Mouse (Mus musculus) ovary, postnatal 10 days (tissue): Measurements from ENCODE around the gene S100pbp.
"Not testable (repeated sequence)": the region's sequence is repeated elsewhere in the genome, so short reads cannot be mapped to it uniquely, and the experiment has no call there.

Source experiments
- DNase-seq: peaks from one replicate; pipeline ENCODE4 v3.0.0; 2022; ENCODE audit warnings: low spot score

Gene S100pbp

DNA sequence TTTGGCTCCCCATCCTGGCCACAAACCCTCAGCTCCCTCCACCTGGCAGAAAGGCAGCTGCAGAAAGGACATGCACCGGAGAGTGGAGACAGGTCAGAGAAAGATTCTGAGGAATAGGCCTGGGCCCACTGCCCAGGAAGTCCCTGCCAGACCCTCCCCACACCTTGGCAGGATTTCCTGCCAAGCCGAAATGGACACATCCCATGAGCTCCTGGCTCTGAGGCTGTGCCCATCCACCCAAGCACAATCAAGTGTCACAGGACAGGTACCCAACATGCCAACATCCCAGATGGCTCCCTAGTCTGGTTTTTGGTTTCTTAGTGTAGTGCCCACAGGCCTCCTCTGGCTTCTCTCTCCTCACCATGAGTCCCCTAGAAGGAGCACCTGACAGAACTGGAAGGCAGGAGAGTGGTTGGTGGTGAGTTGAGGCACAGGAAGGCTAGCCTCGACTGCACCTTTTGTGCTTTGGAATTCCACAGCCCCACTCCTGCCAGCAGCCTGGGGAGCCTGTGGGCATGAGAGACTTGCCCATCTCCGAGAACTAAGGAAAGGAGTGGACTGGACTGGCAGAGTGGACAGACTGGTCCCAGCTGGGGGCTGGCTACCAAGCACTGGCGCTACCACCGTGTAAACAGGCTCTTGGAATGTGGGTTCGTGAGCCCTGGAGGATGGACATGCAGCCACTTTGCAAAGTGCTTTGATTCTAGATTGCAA is 31.0 kb upstream of the S100pbp start:
- DNase-seq, result no peak

- DNase-seq, result no peak
Observed at GRCm38 (mm10) chr4:129219198-129219597, 29.7 kb upstream of the S100pbp start.

- DNase-seq, result no peak
Observed at GRCm38 (mm10) chr4:129218569-129219175, 29.1 kb upstream of the S100pbp start.

DNA sequence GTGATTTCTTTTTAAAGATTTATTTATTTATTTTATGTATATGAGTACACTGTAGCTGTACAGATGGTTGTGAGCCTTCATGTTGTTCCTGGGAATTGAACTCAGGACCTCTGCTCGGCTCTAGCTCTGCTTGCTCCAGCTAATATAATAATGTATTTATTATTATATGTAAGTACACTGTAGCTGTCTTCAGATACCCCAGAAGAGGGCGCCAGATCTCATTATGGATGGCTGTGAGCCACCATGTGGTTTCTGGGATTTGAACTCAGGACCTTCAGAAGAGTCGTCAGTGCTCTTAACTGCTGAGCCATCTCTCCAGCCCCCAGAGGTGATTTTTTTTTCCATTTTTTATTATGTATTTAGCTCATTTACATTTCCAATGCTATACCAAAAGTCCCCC is 23.0 kb upstream of the S100pbp start:
- not testable (repeated sequence) for DNase-seq

DNA sequence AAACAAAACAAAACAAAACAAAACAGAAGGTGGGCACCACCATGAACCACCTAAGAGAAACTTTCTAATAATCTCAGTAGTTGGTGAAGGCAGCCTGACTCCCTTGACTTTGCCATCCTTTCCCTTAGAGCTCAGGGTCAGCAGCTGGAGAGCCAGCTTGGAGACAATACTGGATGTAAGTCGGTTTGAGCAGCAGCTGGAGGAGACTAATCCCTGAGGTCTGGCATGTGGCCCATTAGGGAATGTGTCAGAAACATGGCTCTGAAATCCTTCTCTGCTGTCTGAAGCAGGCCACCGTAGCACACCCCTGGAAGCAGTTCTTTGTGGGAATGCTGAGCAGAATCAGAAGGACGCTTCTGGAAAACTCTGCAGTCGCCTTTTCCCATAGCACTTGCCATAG is 21.9 kb upstream of the S100pbp start:
- no peak for DNase-seq

GRCm38 (mm10) chr4:129209504-129209903 is 20.0 kb upstream of the S100pbp start:
- no peak for DNase-seq

DNA sequence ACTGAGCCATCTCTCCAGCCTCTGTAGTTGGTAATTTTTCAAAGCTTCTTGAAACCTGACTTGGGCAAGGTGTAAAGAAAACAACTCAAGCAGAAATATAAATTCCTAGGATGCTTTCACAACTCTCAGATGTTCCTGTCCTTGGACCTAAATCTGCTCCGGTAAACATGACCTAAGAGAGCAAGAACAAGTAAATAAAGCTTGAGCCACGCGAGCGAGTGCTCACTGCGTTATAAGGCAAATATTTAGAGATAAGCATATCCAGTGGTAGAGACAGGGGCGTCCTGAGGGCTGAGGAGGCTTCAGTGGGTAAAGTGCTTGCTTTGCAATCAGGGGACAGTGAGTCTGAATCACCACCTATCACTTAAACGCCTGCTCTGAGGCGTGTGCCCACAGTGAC is 17.3 kb upstream of the S100pbp start:
- DNase-seq, result no peak

- no peak for DNase-seq
Observed at GRCm38 (mm10) chr4:129204655-129205054, 15.1 kb upstream of the S100pbp start.

DNA sequence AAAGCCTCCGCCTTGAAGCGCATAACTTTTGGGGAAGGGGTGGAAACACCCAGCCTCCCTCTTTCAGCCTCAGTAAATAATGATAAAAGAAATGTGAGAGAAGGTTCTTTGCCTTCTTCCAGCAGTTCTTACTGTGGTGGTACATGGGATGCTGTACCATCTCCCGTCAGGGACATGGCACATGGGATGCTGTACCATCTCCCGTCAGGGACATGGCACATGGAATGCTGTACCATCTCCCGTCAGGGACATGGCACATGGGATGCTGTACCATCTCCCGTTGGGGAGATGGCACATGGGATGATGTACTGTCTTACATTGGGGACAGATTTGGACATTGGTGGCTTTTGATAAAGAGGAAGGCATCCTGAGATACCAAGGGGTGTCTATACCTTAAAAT is 8.0 kb upstream of the S100pbp start:
- DNase-seq, result no peak

GRCm38 (mm10) chr4:129194280-129194679 is 4.8 kb upstream of the S100pbp start:
- no peak for DNase-seq

DNA sequence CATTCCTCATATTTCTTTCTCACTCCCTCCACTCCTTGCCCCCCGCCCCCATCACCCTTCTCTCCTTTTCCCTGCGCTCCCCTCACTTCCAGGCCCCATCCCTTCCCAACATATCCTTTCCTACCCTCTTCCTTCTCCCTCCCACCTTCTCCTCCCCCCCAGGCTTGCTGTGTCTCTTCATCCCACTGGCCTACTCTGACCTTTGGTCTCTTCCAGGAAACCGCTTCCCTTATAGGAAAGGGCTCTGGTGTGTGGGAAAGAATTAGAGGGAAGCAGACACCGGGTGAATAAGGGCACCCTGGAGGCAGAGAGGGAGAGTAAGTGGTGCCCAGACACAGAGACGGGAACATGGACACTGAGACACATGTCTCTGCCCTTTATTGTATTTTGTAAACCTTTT is 2.2 kb upstream of the S100pbp start:
- DNase-seq, result no peak

DNA sequence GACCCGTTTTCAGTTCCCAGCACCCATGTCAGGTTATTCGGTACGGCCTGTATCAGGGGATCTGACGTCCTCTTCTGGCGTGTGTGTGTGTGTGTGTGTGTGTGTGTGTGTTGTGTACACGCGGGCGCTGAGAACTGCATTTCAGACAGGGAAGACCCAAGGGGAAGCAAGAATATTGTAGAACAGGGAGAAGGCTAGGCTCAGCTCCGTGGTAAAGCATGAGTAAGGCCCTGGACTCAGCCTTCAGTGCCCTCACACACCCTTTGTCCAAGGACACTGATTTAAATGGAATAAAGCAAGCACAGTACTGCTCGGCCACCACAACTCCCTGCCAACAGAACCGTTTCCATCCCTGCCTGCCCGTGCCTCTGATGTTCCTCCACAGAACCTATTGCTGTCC is 1.0 kb upstream of the S100pbp start:
- no peak for DNase-seq

DNA sequence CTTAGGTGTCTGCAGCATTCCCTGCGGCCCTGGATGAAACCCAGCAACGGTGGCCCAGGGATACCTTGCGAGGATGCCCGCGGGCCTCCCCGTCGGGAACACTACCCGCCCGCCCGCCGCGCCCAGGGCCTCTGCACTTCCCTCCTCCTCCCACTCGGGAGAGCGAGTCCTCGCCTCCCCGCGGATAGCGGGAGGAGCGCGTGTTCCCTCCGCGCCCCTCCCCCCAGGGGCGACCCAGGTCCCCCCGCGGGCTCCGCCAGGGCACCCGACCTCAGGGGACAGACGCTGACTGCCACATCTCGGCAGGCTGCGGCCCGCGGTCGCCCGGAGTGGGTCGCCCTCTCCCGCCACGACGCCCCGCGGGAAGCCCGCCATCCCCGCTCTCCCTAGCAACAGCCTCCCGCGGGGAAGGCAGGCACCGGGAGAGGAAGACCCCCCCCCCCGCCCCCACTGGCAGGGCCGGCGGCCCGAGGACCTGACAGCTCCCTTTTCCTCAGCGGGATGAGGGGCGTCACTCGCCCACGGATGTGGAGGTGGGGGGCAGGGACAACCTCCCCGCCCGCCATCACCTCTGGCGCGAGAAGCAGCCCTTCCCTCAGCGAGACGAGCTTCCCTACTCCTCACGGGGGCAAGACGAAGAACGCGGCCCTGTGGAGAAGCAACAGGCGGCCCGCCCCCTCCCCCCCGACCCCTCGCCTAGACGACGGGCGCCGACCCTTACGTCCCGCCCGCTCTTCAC is 555 bp downstream of the S100pbp start:
- DNase-seq, result peak; percentile 49

DNA sequence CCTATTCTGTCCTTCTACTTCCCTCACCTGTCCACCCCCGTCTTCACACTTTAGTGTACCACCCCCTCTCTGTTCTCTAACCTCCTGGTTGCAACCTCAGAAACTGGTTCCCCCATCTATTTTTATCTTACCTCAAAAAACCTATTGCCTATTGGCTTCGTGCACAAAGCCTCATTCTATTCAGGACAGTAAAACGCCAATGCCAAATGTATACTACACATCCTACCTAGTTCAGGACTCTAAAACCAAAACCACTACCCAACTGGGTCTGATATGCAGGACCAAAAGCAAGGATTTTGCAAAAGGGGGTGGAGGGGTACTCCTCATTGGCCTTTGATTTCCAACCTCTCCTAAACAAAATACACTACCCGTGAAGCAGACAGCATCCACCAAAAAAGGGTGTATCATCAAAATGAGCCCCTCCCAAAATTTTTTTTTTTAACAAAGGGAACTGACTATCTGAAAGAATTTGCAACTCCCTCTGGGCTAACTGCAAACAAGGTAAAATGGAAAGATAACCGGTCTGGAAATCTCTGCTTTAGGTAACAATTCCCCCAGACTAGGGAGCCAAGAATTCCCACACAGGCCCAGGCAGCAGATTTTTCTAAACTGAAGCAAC is 1.4 kb downstream of the S100pbp start:
- no peak for DNase-seq

- DNase-seq, result no peak
Observed at GRCm38 (mm10) chr4:129179560-129179959, 10.0 kb downstream of the S100pbp start.

GRCm38 (mm10) chr4:129172529-129172928 is 17.0 kb downstream of the S100pbp start:
- DNase-seq, result no peak

DNA sequence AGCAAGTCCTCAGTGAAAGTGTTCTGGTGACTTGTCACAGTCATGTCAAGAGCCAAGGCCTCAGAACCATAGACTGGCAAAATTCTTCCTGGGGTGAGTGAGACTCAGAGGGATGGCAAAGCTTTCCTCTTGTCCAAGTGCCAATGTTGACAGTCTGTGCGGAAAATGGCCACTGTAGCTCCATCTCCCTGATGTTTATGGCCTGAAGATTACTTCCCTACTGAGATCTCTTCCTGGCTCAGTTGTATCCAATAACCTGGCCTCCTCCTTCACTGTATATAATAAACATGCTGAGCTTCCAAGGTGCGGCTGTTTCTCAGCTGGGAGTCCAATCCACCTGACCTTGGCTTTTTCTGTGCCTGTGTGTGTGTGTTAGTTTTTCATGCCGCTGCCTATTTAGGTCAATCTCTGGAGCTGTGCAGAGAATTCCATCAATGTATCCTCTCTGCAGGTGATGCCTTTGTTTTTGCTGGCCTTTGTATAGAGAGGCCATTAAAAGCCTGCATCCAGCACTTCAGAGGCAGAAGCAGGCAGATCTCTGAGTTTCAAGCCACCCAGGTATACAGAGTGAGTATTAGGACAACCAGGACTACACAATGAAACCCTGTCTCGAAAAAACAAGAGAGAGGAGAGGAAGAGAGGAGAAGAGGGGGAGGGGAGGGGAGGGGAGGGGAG is 27.8 kb downstream of the S100pbp start:
- DNase-seq, result no peak

DNA sequence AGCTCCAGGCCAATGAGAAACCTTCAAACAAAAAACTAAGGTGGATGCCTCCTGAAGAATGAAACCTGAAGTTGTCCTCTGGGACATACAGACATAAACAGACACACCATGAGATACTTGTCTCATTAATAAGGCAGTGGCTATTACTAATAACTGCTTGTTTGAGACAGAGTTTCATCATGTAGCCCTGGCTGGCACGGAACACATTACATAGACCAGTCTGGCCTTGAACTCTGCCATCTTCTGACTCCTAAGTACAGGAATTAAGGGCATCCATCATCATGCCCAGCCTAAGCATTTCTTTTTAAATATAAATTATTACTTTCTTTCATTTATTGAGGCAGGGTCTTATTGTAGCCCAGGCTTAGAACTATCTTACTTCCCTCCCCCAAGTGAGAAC is 28.5 kb downstream of the S100pbp start:
- no peak for DNase-seq

- no peak for DNase-seq
Observed at GRCm38 (mm10) chr4:129158549-129158948, 31.0 kb downstream of the S100pbp start.

DNA sequence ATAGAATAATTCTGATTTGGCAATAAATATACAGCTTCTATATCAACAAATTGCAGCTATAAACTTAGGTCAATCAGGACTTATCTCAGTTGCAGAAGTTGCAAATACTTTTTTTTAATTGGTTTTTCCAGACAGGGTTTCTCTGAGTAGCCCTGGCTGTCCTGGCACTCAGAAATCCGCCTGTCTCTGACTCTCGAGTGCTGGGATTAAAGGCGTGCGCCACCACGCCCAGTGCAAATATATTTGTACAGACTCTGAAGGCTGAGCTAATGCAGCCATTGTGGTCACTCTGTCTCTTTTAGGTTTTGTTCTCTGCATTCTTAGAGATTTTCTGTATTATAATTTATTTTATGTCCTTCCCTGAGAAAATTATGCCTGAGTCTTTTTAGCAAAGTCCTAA is 32.0 kb downstream of the S100pbp start:
- no peak for DNase-seq

DNA sequence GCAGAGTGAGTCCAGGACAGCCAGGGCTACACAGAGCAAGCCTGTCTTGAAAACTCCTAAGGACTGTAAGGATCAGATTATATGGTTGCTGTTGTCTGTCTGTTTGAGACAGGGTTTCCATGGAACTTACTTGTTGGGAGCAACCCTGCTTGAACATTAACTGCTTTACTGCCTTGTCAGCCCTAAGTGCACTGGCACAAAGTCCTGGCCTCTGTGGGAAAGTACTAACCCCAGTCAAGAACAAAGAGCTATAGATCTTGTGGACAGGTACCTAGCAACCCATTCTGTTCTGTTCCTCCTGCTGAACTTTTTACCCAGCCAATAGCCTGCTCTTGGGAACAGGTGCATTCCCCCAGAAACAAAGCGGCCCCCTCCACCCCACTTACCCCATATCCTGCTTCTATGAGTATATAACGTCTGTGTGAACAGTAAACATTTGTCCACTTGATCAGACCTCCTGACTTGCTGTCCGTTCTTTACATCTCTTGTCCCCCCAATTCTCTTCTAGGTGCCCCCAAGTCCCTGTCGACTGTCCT is 38.2 kb downstream of the S100pbp start:
- no peak for DNase-seq

DNA sequence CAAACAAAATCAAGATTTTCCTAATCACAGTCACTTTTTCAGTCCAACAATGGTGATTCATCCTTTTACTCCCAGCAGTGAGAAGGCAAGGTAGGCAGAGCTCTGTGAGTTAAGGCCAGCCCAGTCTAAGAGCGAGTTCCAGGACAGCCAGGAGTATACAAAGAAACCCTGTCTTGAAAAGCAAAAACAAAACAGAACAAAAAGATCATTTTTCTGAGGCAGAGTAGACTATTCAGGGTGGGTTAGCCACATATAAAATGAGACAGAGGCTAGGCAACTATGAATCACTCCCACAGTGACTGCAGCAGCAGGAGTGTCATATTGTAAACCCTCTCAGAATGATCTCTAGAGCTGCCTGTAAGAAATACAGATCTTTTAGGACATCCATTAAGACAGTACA is 40.2 kb downstream of the S100pbp start:
- DNase-seq, result no peak
